Mouse (Mus musculus) thymus, postnatal 0 days (tissue): ENCODE measurements at regions not wholly inside any gene's neighbourhood (a gene's known extent, or its start where the extent isn't known, plus 50 kb on each side); places are given as distances from the start of the nearest gene placed in this dataset.

Source experiments
- DNase-seq: peaks from one replicate; pipeline ENCODE4 v3.0.0-alpha.2; 2015; ENCODE audit warnings: low spot score

- DNase-seq = no peak
Measured at GRCm38 (mm10) chr16:5673372-5673960, 211.7 kb upstream of the Rbfox1 start.

GRCm38 (mm10) chr16:5672871-5673270, 212.3 kb upstream of the Rbfox1 start:
- DNase-seq = no peak

DNA sequence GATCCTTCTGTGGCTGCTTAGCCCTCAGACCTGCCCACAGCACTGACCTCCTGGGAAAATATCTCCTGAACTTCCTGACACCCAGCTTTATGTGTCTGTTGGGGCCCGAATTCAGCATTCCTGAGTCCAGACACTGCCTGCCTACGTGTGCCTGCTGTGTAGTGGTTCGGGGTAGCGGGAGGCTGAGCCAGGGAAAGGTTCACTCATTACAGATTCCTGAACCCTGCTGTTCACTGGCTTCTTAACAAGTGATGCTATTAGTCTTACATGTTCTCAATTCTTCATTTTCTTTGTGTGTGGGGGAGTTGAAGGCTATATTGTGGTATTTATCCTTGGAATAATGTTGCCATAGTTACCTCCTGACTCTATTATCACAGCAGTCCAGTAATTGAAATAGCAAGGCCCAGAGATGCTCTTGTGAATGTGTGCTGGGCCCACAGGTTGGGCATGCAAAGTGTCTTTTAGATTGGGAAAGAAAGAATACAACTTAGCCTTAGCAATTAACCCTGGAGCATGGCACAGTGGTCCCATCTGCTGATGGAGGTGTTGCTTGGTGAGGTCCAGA, 216.7 kb upstream of the Rbfox1 start:
- no peak for DNase-seq

DNA sequence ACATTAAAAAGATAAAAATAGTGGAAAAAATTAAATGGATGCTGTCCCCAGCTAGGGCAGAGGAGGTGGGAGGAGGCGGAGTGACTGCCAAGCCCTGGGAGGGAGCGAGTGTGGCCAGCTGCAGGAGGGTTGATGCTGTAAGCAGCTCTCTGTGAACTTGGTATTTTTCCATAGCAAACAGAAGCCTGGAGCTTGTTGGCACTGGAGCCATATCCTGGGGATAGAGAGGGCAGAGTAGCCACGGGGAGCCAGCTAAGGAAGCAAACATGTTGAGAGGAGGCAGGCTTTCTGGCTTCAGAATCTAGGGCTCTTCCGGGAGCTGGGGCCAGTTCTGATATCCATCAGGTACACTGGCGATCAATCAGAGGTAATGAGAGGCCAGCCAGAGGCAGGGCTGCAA, 223.2 kb upstream of the Rbfox1 start:
- no peak for DNase-seq

GRCm38 (mm10) chr16:5651551-5651950, 233.6 kb upstream of the Rbfox1 start:
- DNase-seq = no peak

DNA sequence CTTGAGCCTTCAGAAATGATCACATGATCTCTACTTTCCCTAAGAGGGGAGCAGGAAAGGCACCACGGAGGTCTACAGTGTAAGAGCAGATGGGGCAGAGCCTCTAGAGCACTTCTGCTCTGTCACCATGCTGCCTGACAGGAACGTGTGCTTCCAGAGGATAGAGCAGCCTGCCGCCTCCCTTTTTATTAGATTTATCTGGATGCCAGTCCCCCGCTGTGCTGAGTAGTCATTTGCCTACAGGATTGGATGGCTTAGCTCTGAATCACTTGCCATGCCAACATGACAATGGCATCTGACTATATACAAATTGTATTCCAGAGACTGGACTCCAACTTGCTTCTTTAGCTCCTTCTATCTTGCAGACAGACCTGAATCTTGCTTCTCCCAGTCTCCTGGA, 234.2 kb upstream of the Rbfox1 start:
- no peak for DNase-seq

- no peak for DNase-seq
Measured at GRCm38 (mm10) chr16:5639956-5640355, 245.2 kb upstream of the Rbfox1 start.

DNA sequence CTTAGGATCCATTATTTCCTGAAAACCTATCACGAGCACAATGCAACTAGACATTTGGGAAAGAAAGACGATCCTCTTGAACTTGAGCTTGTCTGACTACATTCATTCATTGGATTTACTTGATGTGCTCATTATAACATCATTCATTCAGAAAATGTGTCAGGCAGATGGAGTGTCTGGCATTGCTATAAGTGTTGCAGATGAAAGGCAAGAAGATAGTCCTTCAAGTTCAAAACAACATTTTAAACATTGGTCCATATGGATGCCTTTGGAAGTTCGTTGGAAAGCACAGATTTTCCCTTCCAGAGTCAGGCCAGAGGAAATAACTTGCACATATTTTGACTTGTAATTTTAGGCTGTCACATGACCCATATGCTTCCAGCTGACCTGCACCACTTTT, 255.2 kb upstream of the Rbfox1 start:
- DNase-seq = no peak

DNA sequence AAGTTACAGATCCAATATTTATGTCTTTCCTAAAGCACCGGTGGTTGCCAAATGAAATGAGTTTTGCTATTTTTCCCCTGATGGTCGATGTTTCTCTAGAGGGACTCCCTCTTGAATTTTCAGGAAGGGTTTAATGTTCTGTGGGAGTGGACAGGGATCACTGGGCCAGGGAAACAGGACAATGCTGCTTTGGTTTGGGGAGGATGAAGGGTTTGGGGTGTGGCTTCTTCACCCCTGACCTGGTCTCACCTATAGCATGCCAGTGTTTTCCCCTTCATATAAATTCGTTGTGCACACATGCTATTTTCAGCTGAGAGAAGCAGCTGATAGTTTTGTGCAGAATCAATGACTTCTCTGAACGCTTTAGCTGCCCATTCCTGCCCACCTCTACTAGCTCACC, 257.2 kb upstream of the Rbfox1 start:
- DNase-seq = no peak

- no peak for DNase-seq
Measured at GRCm38 (mm10) chr16:5627117-5627909, 257.8 kb upstream of the Rbfox1 start.

GRCm38 (mm10) chr16:5625159-5625558, 260.0 kb upstream of the Rbfox1 start:
- DNase-seq = no peak

- no peak for DNase-seq
Measured at GRCm38 (mm10) chr16:5620566-5620965, 264.6 kb upstream of the Rbfox1 start.

DNA sequence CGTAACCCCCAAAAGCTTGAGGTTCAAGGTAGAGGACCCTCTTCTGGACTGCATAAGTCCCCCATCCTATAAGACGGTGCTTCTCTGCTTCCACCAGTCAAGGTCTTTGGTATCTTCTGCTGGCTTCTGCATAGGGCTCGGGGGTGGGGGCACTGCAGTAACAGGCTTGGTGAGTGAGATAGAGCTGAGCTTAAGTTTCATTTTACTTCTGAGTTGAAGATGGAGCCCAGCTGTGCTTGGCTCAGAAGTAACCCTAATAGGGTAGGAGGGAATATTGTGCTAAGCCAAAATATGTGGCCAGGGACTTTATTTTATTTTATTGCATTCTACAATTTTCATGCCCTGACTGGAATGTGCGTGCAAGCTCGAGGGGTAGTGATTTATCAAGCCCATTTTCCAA, 268.8 kb upstream of the Rbfox1 start:
- no peak for DNase-seq

DNA sequence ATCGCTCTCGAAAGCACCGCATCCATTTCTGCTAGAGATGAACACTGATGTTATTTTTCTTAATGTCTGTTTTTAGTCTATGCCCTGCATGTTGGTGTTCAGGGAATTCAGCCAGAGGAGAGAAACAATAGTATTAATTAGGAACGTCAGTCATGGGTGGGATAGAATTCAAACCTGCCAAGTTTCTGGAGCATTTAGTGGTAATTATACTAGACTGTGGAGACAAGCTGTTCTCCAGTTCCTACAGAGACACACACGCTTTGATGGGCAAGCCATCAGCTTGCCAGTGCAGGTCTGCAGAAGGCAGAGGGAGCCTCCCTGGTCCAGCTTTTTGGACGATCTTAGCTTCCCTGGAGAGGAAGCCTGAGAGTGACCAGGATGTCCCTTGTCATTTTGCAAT, 289.8 kb upstream of the Rbfox1 start:
- DNase-seq = no peak

GRCm38 (mm10) chr16:5578333-5578732, 306.8 kb upstream of the Rbfox1 start:
- no peak for DNase-seq

- DNase-seq = no peak
Measured at GRCm38 (mm10) chr16:5572780-5573179, 312.4 kb upstream of the Rbfox1 start.

DNA sequence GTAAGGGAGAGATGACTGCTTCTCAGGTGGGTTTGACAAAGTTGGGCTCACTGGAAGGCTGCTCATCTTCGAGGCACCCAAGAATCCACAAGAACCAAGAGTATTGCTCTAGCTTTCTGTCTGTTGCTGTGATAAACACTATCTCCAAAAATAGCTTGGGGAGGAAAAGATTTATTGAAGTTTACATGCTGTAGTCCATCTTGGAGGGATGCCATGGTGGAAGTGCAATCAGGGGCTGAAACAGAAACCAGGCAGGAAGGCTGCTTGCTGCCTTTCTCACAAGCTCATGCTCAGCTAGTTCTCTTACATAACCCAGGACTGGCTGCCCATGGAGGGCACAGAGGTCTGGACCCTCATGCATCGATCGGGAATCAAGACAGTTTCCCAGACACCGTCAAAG, 314.5 kb upstream of the Rbfox1 start:
- no peak for DNase-seq

DNA sequence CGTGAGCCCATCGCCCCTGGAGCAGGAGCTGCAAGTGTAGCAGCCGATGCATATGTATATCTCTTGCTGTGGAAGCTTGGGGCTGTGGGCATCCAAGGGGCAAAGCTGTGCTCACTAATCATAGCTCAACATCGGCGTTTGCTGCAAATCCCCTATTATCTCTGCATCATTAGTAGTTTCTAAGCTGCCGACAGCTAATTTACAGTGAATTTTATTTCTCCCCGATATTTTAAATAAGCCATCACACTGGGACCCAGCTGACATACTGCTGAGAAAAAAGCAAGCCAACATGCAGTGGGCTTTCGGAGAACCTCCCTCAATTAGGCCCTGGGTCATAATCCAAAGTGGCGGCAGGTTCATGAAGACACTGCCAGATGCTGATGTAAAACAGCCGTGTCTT, 313.3 kb upstream of the Eef2kmt start:
- no peak for DNase-seq

GRCm38 (mm10) chr16:5549026-5549425, 293.2 kb upstream of the Eef2kmt start:
- no peak for DNase-seq

DNA sequence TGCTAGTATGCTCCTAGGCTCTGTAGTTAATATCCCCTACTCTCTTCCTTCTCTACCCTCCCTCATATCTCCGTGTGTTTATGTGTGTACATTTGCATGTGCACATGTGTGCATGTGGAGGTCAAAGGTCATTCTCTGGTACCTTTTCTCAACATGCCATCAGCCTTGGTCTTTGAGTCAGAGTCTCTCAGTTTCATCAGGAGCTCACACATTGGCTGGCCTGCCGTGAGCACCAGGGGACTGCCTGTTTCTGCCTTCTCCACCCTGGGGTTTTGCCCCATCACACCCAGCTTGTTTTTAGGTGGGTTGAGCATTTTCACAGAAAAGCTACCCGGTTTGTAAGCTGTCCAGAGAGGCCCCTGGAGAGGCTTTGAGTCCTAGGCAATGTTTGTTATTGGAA, 292.8 kb upstream of the Eef2kmt start:
- DNase-seq = no peak

DNA sequence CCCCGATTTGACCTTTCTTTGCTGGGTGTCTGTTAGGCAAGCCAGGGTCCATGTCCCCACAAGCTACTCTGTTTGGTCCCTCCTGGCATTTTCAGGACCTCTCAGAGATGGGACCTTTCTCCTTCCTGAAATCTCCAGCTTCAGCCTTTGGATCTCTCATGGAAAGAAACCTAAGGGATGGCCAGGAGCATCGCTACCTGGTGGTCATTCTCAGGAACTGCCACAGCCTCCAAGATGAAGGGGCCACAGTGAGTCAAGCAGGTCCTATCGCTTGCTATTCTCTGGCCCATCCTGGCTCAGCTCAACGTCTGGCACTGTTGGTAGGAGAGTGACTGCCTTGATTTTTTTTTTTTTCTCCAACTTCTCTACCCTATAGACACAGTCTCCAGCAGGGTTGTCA, 291.0 kb upstream of the Eef2kmt start:
- DNase-seq = no peak

DNA sequence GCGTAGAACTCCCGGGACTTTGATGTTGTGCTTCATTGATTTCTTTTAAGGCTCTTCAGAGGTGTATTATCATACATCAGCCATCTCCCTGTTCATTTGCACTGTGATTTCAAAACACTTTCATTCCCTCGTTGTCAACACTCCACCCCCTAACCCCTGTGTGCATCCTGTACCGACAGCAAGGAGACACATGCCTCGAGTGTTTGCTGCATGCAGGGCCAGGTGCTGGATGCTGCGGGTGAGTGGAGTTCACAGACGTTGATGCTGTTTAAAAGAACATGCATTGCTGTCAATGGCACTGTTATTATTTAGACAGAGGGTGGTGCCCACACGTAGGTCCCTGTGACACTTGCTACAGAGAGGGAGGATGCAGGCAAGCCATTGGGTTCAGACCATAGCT, 290.0 kb upstream of the Eef2kmt start:
- DNase-seq = no peak

GRCm38 (mm10) chr16:5544436-5544835, 288.7 kb upstream of the Eef2kmt start:
- no peak for DNase-seq
